Mouse (Mus musculus) kidney, embryonic 15.5 days (tissue): Measurements from ENCODE around the gene Rps6kb2. TPM values are rescaled to one million over a fixed set of nuclear protein-coding genes. Genes with fewer than 3 reads are reported as not detected.

Experiments
- ATAC-seq: fragments of 200-750 bp; cut with Nextera tagmentation; replicated peaks from 2 replicates; pipeline ENCODE4 v1.8.0; 2017; ENCODE audit warnings: moderate TSS enrichment; ENCODE audit not compliant: low FRiP score
- H3K27ac ChIP-seq: fragments of 300-500 bp; sonication (generic); 2 replicates; pipeline ENCODE4 v1.5.1; 2015; ENCODE audit warnings: mild to moderate bottlenecking, inconsistent platforms
- H3K27me3 ChIP-seq: fragments of 300-500 bp; sonication (generic); 2 replicates; pipeline ENCODE4 v1.6.1; 2015; ENCODE audit warnings: inconsistent platforms
- H3K36me3 ChIP-seq: fragments of 300-500 bp; sonication (generic); 2 replicates; pipeline ENCODE4 v1.6.1; 2015; ENCODE audit warnings: inconsistent platforms
- H3K4me1 ChIP-seq: fragments of 300-500 bp; sonication (generic); 2 replicates; pipeline ENCODE4 v1.6.1; 2015; ENCODE audit warnings: inconsistent platforms
- H3K4me2 ChIP-seq: fragments of 300-500 bp; sonication (generic); 2 replicates; pipeline ENCODE4 v1.6.1; 2015; ENCODE audit warnings: moderate library complexity, mild to moderate bottlenecking, inconsistent platforms
- H3K4me3 ChIP-seq: fragments of 300-500 bp; sonication (generic); replicated peaks from 2 replicates; pipeline ENCODE4 v1.5.1; 2015; ENCODE audit warnings: mild to moderate bottlenecking, inconsistent platforms
- H3K9ac ChIP-seq: fragments of 300-500 bp; sonication (generic); 2 replicates; pipeline ENCODE4 v1.6.1; 2015; ENCODE audit warnings: mild to moderate bottlenecking, inconsistent platforms
- H3K9me3 ChIP-seq: fragments of 300-500 bp; sonication (generic); replicated peaks from 2 replicates; pipeline ENCODE4 v1.6.1; 2016; ENCODE audit warnings: inconsistent platforms
- WGBS: fragments of 180-500 bp; shearing (Covaris S2); methylation state at CpG from one replicate; pipeline ENCODE4 v1.1.7; 2015; ENCODE audit warnings: mixed read lengths; 5-methylcytosine and 5-hydroxymethylcytosine counted together
- polyA plus RNA-seq: library from polyadenylated mRNA; unstranded; fragments of >200 nt; fragmentation: Nextera tagmentation; extraction: Ambion mirVana; gene quantifications from 2 replicates; pipeline ENCODE4 v1.2.1, GENCODE M21; 2015

The Rps6kb2 gene
- polyA plus RNA-seq, 1 experiment from 2014 or later: 58.5 TPM

- 84% methylated on average over 3 of the region's 3 CpGs for WGBS
- Histone ChIP-seq H3K9me3 (no peaks in the 10 kb centered on the region), H3K4me1 (peaks cover 18% of the 10 kb centered on the region), H3K4me2 (no peak overlapping the region), H3K4me3 (no peak overlapping the region), H3K36me3 (peaks cover 25% of the 10 kb centered on the region), H3K27ac (0 out of 2 replicates have a peak overlapping the region, but pooled peaks have one; percentile 32), H3K9ac (no peak overlapping the region), H3K27me3 (no peaks in the 10 kb centered on the region)
- no peak for ATAC-seq
Measured at GRCm38 (mm10) chr19:4164100-4164499, 946 bp upstream of the Rps6kb2 start.

GRCm38 (mm10) chr19:4163543-4163887 lies 361 bp upstream of the Rps6kb2 start:
- Histone ChIP-seq H3K27ac (peak overlapping the region; percentile 29), H3K9me3 (no peaks in the 10 kb centered on the region), H3K27me3 (no peaks in the 10 kb centered on the region), H3K36me3 (peaks cover 31% of the 10 kb centered on the region), H3K4me1 (peaks cover 18% of the 10 kb centered on the region), H3K4me2 (peak overlapping the region; percentile 89), H3K4me3 (peak overlapping the region; percentile 75), H3K9ac (peak overlapping the region; percentile 80)
- WGBS: 33% methylated on average over 4 of the region's 4 CpGs
- peak; percentile 11; the same call in 1 of the 2 replicates for ATAC-seq

GRCm38 (mm10) chr19:4159049-4159448 lies 4.1 kb downstream of the Rps6kb2 start:
- Histone ChIP-seq H3K27ac (no peak overlapping the region), H3K4me1 (peaks cover 38% of the 10 kb centered on the region), H3K9ac (no peak overlapping the region), H3K27me3 (no peaks in the 10 kb centered on the region), H3K4me3 (no peak overlapping the region), H3K4me2 (no peak overlapping the region), H3K9me3 (no peaks in the 10 kb centered on the region), H3K36me3 (peaks cover 63% of the 10 kb centered on the region)
- no peak for ATAC-seq
- WGBS: 90% methylated on average over 8 of the region's 8 CpGs

- H3K4me2 ChIP-seq: no peak overlapping the region
- 91% methylated on average over 12 of the region's 12 CpGs for WGBS
- no peak overlapping the region for H3K27ac ChIP-seq
- peaks cover 84% of the 10 kb centered on the region for H3K36me3 ChIP-seq
- H3K4me1 ChIP-seq: peaks cover 22% of the 10 kb centered on the region
- H3K4me3 ChIP-seq: no peak overlapping the region
- H3K9ac ChIP-seq: no peak overlapping the region
- no peaks in the 10 kb centered on the region for H3K27me3 ChIP-seq
- H3K9me3 ChIP-seq: no peaks in the 10 kb centered on the region
- no peak for ATAC-seq
Measured at GRCm38 (mm10) chr19:4156771-4157170, 6.4 kb downstream of the Rps6kb2 start.

DNA sequence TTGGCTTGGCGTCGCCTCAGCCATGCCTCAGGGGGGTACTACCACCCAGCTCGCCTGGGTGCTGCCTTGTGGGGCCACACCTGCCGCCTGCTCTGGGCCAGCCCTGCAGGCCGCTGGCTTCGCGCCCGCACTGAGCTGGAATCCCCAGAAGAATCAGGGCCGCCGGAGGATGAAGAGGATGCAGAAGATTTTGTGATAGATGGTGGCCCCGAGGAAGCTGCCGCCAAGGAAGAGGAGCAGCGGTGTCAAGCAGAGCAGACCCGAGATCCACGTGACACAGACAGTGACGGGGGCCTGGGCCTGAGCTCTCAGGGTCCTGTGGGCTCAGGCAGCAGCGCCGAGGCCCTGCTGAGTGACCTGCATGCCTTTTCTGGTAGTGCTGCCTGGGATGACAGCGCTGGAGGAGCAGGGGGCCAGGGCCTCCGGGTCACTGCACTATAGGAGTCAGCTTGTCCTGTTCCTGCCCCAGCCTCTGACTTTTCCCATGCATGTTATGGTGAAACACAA lies 7.0 kb downstream of the Rps6kb2 start:
- no peak overlapping the region for H3K4me2 ChIP-seq
- WGBS: 65% methylated on average over 20 of the region's 20 CpGs

DNA sequence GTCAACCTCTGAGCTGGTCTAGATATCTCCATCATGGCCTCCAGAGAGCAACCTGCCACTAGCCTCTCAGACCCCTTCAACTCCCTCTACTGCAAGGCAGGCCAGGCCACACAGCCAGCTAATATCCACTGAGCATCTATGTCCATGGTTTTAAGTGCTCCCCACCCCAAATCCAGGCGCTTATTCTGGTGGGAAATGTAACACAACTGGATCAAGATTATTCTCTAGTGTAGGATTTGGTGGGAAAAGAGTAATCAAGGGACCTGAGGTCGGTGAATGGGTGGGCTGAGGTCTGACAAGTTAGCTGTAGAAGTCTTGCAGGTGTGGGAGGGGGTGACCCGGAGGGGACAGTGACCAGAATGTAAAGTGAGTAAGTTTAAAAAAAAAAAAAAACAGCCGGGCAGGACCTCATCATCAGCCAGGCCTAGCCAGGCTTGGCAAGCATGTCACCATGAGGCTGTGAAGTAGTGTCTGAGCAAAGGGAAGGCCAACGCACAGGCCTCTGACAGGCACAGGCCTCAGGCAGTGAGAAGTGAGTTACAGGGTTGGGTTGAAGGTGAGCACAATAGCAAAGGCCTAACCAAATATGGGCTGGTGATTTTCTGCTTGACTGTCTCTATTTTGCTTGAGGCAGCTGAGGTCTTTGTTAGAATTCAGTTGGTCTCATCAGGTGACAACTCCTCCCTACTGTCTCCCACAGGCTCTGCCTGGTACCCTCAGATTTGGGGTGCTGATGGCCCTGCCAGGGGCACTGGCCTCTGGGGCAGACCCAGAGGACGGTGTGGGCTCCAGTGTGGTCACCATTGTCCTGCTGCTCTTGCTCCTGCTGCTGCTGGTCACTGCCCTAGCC lies 7.7 kb downstream of the Rps6kb2 start:
- Histone ChIP-seq H3K9ac (no peak overlapping the region), H3K27ac (peak overlapping the region; percentile 55), H3K36me3 (peaks cover 82% of the 10 kb centered on the region), H3K27me3 (no peaks in the 10 kb centered on the region), H3K4me1 (peaks cover 31% of the 10 kb centered on the region), H3K9me3 (no peaks in the 10 kb centered on the region), H3K4me2 (no peak overlapping the region), H3K4me3 (no peak overlapping the region)
- WGBS: 58% methylated on average over 6 of the region's 6 CpGs
- no peak for ATAC-seq

More for the DNA sequence above, 7.0 kb downstream of the Rps6kb2 start:
- peaks cover 24% of the 10 kb centered on the region for H3K4me1 ChIP-seq
- no peak for ATAC-seq
- H3K27me3 ChIP-seq: no peaks in the 10 kb centered on the region
- H3K27ac ChIP-seq: peak overlapping the region; percentile 55
- H3K9ac ChIP-seq: no peak overlapping the region
- peaks cover 82% of the 10 kb centered on the region for H3K36me3 ChIP-seq
- no peaks in the 10 kb centered on the region for H3K9me3 ChIP-seq
- no peak overlapping the region for H3K4me3 ChIP-seq

DNA sequence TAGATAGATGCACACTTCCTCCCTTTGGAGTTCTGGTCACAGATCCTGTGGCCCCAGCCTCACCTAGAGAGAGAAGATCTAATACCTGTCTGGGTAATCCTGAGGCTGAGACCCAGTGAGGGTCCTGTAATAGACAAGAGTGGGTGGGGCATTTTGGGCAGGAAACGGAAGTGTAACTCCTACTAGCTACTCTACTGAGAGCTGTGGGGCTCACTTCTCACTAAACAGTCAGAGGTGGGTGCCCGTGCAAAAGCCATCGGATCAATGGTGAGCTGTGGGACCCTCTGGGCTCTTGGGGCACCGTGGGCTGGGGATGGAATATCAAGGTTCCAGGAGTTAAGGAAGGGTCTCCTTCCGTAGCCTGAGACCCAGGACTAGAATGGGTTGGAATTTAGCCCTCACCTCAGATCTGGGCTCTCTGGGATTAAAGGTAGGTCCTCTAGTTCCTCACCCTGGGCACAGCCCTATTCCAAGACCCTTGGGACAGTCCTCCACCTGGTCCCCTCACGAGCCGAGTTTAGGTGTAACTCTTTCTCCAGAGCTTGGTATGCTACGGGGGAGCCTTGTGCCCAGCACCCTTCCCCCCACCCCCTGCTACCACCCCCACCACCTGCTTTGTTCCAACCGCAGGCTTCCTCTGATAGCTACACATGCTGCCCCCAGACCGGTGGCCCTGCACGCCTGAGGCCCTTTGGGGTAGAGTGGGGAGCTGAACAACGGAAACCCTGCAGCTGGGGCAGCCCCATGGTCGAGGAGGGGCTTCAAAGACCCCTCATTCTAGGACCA lies 8.5 kb downstream of the Rps6kb2 start:
- H3K4me3 ChIP-seq: no peak overlapping the region
- H3K4me1 ChIP-seq: peaks cover 38% of the 10 kb centered on the region
- ATAC-seq: no peak
- no peaks in the 10 kb centered on the region for H3K9me3 ChIP-seq
- no peaks in the 10 kb centered on the region for H3K27me3 ChIP-seq
- 82% methylated on average over 13 of the region's 13 CpGs for WGBS
- no peak overlapping the region for H3K9ac ChIP-seq
- no peak overlapping the region for H3K4me2 ChIP-seq
- peaks cover 84% of the 10 kb centered on the region for H3K36me3 ChIP-seq
- H3K27ac ChIP-seq: peak overlapping the region; percentile 55

- 77% methylated on average over 11 of the region's 11 CpGs for WGBS
- ATAC-seq: no peak
- no peak within 1 kb of the TSS for H3K4me2 ChIP-seq
- peaks cover 48% of the 10 kb centered on the region for H3K4me1 ChIP-seq
- H3K9ac ChIP-seq: no peak within 1 kb of the TSS
- H3K9me3 ChIP-seq: no peaks in the 10 kb centered on the region
- no peak within 1 kb of the TSS for H3K4me3 ChIP-seq
- peaks cover 70% of the 10 kb centered on the region for H3K36me3 ChIP-seq
- H3K27ac ChIP-seq: 0 out of 2 replicates have a peak within 1 kb of the TSS, but pooled peaks have one; percentile 55
- H3K27me3 ChIP-seq: no peaks in the 10 kb centered on the region
Measured at GRCm38 (mm10) chr19:4153232-4153654, 9.9 kb downstream of the Rps6kb2 start, which contains the start of gene Ptprcap. TSS of gene Ptprcap (plus strand) at chr19:4153604.

GRCm38 (mm10) chr19:4152445-4153231 lies 10.5 kb downstream of the Rps6kb2 start:
- Histone ChIP-seq H3K4me2 (no peak overlapping the region), H3K4me1 (peaks cover 54% of the 10 kb centered on the region), H3K9me3 (no peaks in the 10 kb centered on the region), H3K36me3 (peaks cover 64% of the 10 kb centered on the region), H3K27me3 (no peaks in the 10 kb centered on the region), H3K27ac (no peak overlapping the region), H3K4me3 (no peak overlapping the region), H3K9ac (no peak overlapping the region)
- ATAC-seq: no peak
- WGBS: 88% methylated on average over 8 of the region's 8 CpGs

DNA sequence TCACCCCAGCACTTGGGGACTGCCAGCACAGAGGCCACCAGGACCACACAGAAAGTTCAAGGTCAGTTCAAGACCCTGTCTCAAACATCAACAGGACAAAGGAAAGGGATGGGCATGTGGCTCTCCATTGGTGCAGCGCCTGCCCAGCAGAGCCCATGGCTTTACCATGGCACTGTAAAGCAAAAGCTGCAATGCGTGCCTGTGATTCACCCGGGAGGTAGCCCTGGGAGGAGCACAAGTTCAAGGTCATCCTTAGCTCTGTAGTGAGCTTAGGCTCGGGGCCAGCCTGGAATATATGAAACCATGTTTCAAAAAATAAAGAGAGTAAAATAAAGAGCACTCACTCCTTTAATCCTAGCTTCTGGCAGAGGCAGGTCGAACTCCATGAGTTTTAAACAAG lies 11.3 kb downstream of the Rps6kb2 start:
- H3K27me3 ChIP-seq: no peaks in the 10 kb centered on the region
- H3K4me2 ChIP-seq: no peak overlapping the region
- ATAC-seq: no peak
- no peaks in the 10 kb centered on the region for H3K9me3 ChIP-seq
- peaks cover 59% of the 10 kb centered on the region for H3K4me1 ChIP-seq
- H3K9ac ChIP-seq: no peak overlapping the region
- H3K36me3 ChIP-seq: peaks cover 57% of the 10 kb centered on the region
- no peak overlapping the region for H3K4me3 ChIP-seq
- H3K27ac ChIP-seq: no peak overlapping the region
- 88% methylated on average over 5 of the region's 5 CpGs for WGBS

DNA sequence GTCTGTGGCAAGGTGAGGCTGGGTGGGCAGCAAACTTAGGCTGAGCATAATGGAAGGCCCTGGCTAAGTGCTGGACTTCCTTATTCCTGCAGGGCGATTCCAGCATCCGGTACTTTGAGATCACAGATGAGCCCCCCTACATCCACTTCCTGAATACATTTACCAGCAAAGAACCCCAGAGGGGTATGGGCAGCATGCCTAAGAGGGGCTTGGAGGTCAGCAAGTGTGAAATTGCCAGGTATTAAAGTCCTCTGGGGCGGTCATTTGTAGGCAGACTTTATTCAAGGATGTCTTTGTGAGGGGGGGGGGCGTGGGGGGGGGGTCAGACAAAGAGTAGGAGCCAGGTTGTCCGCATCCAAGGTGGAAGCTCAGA lies 11.7 kb downstream of the Rps6kb2 start:
- Histone ChIP-seq H3K27me3 (no peaks in the 10 kb centered on the region), H3K4me3 (no peak overlapping the region), H3K4me2 (no peak overlapping the region), H3K9ac (no peak overlapping the region), H3K27ac (no peak overlapping the region), H3K36me3 (peaks cover 52% of the 10 kb centered on the region), H3K4me1 (peaks cover 56% of the 10 kb centered on the region), H3K9me3 (no peaks in the 10 kb centered on the region)
- ATAC-seq: no peak
- WGBS: 69% methylated on average over 5 of the region's 5 CpGs
